Mouse (Mus musculus) heart, postnatal 10 days (tissue): ENCODE results near the gene Mettl27. TPM values are rescaled to one million over a fixed set of nuclear protein-coding genes. Genes with fewer than 3 reads are reported as not detected.
"Not testable (repeated sequence)": the region's sequence is repeated elsewhere in the genome, so short reads cannot be mapped to it uniquely, and the experiment has no call there.

Experiments used
- DNase-seq, 2 experiments: peaks; one replicate each; pipeline ENCODE4 v3.0.0; 2021
- intact Hi-C: fragments of 180-260 bp; cut with DNase I; formaldehyde crosslinking; loops from one replicate; pipeline ENCODE4 v1.15.1; 2025
- total RNA-seq, 2 experiments: library from RNA; stranded (reverse); gene quantifications; 2 replicates each; pipeline ENCODE4 v1.2.3; 2021

Mettl27 gene
- total RNA-seq, 2 experiments from 2014 or later, result 7.0 to 7.4 TPM

DNA sequence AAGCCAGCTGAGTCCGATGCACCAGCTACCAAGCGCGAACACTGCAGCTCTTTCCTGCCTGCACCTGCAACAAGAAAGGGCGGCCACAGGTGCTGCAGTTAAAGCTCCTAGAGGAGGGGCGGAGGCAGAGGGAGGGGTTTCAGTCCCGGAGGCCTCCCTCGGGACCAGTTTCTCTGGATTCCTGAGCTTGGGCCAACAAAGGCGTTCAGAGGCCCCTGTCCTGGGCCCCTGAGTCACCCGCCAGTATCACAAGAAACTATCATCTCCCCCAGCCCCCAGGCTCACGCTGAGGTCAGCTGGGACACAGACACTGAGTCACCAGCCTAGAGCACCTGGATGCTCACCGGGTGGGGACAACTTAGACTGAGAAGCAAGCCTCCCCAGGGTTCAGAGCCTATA, 14.7 kb downstream of the Mettl27 start, which contains the start of gene Cldn4:
Cldn4 (minus strand) TSS at position 78 of the 399 bp plus-strand sequence.
- DNase-seq, result no peak
- intact Hi-C loops, result no loop called here

DNA sequence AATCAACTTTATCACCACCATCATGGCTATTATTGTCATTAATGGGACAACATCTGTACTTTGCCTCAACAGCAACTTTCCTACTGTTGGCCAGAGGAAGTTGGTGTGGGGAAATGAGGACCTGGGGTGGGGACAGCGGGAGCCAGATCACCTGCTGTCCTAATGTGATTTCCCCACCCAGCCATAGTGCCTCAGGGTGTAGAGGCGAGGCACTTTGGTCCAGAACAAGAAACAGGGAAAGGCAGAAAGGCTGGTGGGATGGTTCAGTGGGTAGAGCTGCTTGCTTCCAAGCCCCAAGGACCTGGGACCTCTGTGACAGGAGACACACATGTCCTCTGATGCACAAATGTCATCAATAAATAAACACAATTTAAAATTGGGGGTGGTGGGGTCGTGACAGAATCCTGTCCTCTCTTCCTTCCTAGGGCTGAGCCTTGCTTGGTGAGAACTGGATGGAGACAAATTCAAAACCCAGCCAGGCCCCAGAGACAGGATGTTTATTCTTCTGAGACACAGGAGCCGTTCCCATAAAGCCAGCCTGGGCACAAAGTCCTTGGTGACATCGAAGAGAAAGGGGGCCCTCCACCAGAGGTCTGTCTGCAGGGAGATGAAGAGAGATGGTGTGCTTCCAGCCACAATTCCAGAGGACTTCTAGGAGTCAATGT, 15.4 kb downstream of the Mettl27 start:
- no peak for DNase-seq
- intact Hi-C loops, result no loop called here

DNA sequence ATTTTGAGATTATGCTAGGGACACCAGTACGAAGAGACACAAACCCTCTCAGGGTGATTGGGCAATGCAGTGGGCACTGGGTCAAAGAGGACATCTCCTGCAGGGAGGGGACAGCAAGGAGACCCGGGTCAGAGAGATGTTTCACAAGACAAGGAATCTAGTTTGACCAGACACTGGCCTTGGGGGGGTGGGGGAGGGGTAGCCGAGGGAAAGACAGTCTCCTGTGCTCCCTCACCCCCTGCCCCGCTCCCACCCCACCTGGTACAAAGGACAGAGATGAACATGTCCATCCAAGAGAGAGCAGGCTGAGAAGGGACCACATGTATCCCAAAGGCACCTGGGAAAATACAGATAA, 15.9 kb downstream of the Mettl27 start:
- intact Hi-C loops, result no loop called here
- no peak for DNase-seq

DNA sequence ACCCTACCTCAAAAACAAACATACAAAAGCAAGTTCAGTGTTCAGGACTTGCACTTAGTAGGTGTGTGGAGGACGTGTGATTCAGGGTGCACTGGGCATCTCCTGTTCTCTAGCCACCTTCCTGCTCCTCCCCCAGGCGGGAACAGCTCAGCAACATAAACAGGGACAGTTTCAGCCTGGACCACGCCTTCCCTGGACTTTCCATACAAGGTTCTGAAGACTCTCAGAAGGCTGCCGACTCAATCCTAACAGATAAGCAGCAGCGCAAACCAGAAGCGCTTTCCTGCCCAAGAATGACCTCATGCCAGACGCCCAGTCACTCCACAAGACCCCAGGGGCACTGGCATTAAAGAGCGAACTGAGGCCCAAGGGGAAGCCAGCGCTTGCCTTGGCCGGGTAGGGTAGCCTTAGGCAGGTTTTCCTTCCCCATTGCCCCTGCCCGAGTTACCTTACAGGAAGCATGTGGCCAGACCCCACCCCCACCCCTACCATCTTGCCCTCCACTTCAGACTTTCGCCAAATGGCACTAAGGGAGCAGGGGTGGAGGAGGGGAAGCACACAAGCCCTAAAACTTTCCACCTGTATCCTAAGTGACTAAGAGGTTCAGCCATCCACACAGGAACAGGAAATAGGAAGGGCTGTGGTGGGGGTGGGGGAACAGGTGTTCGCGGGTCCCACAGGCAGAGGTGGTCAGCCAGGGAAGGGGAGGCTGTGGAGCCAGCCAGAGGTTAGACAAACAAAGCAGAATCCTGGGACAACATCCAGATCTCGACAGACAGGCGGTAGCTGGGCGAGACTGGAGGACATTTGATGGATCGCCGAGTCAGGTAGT, 19.1 kb downstream of the Mettl27 start:
- intact Hi-C loops, result no loop called here
- peak; percentile 46 to 57 for DNase-seq

DNA sequence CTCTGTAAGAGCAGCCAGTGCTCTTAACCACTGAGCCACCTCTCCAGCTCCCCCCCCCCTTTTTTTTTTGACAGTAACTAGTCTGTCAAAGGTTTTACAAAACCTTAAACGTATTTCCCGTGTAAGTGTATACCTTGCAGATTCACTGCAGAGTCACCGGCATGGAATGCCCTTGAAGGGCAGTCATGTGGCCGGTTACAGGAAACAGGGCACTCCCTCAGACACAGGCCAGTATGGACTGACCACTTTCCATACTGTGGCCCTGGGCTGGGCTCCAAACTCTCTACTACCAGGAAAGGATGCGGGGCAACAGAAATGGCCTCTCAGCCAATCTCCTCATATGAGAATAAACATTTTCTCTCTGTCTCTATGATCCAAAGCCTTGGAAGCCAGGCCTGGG, 23.3 kb downstream of the Mettl27 start:
- no peak for DNase-seq
- intact Hi-C loops, result no loop called here

DNA sequence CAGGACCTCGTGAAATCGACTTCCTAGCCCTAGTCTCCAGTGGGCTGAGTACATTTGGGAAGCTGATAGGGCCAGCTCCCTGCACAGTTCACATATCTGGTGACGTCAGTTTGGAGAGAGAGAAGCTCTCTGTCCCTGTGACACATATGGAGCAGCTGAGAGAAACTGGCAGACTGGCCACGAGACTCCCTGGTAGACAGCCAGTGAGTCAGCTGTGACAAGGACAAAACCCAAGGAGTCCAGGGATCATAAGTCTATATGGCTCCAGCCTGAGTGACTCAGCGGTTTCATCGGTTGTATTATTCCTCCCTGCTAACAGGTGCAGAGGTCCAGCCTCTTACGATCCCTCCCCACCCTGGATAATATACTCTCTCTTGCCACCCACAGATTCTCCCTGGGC, 26.9 kb downstream of the Mettl27 start:
- peak; percentile 77 to 87 for DNase-seq
- intact Hi-C loops, result no loop called here

DNA sequence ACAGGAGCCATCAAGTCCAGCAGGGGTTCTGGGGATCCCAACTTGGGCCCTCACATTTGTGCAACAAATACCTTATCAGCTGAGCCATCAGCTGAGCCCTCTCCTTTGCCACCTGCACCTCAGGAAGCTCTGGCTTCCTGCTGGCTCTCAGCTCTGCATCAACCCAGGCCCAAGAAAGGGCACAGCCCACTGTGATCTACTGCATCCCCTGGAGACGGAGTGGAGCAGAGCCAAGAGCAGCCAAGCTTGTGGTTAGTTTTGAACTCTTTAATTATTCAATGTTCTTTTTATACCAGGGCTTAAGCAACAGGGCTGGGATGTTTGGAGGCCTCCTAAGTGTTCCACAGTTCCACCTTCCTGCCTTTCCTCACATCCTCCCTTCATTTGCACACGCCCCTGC, 28.3 kb downstream of the Mettl27 start:
- intact Hi-C loops, result no loop called here
- no peak for DNase-seq

DNA sequence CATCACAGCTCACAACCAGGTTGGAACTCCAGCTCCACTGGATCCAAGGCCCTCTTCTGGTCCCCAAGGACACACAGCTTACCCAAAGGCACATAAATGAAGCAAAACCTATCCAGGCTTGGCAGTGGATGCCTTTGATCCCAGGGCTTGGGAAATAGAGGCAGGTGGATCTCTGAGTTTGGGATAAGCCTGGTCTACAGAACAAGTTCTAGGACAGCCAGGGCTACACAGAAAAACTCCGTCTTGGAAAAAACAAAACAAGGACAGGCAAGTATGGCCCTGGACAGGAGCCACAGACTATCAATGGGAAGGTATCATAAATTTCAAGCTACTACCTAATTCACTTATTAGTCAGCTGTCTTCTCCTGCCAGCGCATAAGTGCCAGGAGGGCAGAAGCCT, 29.4 kb downstream of the Mettl27 start:
- intact Hi-C loops, result no loop called here

DNA sequence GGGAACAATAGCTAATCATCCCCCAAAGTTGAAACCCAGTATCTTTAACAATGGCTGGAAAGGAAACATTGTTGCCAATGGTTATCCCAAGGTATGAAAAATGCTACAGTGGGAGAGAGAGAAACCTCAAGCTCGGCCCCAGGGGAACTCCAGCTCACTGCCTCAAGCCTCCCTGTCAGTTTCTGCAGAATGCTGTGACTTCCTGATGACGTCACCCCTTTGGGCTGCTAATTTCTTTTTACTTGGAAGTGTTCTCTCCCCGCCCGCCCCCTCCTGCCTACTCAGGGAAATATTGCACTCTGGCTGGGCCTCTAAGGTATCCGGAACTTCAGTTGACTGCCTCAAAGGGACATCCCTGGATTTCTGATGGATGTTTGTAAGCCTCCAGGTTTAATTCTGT, 31.4 kb downstream of the Mettl27 start:
- peak; percentile 67 to 68 for DNase-seq
- intact Hi-C loops, result no loop called here

More for the DNA sequence above, 29.4 kb downstream of the Mettl27 start:
- no peak for DNase-seq

DNA sequence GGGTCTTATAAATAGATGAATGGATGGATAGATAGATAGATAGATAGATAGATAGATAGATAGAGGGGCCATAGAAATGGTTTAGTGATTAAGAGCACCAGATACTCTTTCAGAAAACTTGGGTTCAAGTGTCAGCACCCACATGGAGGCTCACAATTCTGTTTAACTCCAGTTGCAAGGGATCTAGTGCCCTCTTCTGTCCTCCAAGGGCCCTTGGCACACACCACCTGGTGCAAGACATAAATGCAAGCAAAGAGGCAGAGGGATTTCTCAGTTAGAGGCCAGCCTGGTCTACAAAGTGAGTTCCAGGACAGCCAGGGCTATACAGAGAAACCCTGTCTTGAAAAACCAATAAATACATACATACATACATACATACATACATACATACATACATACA, 32.5 kb downstream of the Mettl27 start:
- DNase-seq, result not testable (repeated sequence)

DNA sequence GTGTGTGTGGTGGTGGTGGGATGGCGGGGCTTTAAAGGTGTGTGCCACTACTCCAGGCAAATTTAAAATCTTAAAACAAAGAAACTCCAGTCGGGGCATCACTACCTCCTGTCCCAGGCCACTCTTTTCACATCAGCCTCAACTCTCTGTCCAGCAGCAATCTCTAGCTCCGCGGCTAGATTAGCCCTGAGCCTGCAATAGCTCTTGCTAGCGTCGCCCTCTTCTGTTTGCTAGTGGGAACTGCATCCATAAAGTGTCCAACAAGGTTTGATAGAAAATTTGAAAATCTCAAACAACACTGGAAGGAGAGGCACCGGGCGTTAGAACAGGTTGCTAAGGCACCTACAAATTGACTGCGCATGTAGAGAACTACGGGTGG, 33.3 kb downstream of the Mettl27 start:
- intact Hi-C loops, result loop anchor here (1.0 to 5.0 kb wide), 2 partner anchors 32 to 218 kb away; partner anchors contain the start of gene Eln
- peak; percentile 81 to 87 for DNase-seq

More for the DNA sequence above, 32.5 kb downstream of the Mettl27 start:
- intact Hi-C loops, result loop anchor here (1.0 to 5.0 kb wide), 2 partner anchors 31 to 217 kb away; partner anchors contain the start of gene Eln

DNA sequence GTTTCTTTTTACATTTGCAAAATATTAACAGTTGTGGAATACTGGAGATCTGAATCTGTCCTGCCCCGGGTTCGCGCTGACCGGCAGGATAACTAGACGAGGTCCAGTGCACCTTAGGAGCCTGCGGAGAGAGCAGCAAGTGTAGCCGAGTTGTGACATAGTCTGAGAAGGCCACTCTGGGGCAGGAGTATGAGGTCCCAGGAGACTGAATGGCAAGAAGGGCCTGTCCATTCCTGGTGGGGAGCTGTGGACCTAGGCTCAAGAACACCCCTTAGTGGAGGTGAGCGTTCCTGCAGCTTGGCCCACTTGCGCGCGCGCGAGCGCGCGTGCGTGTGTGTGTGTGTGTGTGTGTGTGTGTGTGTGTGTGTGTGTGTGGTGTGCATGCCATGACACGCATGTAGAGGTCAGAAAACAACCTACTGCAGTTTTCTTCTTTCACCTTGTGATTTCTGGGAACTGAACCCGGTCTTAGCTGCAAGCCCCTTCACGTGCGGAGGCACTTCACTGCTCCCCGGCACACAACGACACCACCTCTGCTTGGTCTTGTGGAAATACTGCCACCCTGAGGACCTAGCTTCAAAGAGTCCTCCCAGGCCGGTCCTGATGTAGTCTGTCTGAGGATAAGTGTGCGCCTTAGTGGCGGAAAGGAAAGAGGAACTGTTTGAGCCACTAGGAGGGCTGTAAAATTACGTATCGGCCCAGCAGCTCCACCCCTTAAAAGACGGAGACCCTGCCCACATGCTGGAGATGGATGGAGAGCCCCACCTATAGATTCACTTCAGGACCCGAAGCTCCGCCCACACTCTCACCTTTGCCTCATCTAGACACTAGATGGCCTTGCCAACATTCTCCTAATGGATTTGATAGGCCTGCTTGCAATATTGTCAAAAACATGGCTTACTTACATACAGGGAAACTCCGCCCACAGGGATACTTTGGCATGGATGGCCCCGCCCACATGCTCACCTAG, 34.0 kb downstream of the Mettl27 start:
- intact Hi-C loops, result loop anchor here (1.0 to 5.0 kb wide), 4 partner anchors 33 to 219 kb away; partner anchors contain the start of gene Eln
- DNase-seq, result peak in 1 of 2 experiments; percentile 56

DNA sequence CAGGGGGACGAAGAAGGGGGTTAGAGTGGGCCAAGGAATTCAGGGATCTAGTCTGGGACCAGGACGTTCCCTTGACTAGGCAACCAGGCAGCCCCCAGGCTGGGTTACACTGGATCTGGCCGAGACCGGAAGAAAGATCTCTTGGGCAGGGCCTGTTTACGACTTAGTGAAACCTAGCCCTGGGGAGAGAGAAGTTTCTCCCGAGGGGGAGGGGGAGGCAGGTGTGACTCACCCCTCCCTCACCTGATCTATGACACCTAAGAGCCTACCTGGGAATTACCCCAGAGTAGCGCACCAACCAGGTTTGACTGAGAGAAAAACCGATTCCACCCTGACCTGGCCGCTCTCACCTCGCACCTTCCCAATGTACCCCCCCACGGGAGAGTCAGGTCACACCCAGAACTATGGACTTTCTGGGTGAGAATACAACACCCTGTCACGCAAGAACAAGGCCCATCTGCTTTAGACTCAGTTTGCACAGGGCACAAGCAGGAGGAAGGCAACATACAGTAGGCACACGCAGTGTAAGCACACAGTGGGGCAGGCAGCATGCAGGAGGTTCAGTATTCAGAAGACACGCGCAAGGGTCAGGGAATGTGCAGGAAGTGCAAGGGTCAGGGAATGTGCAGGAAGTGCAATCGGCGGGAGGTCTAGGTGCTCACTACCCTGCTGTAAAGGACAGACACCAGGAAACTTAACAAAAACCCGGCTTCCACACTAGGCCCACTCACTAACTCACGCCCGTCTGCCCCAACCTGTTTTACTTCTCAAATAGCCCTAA, 35.2 kb downstream of the Mettl27 start:
- no peak for DNase-seq
- intact Hi-C loops, result loop anchor here (2.0 to 5.0 kb wide), 2 partner anchors 51 to 220 kb away; partner anchors contain the start of gene Eln

DNA sequence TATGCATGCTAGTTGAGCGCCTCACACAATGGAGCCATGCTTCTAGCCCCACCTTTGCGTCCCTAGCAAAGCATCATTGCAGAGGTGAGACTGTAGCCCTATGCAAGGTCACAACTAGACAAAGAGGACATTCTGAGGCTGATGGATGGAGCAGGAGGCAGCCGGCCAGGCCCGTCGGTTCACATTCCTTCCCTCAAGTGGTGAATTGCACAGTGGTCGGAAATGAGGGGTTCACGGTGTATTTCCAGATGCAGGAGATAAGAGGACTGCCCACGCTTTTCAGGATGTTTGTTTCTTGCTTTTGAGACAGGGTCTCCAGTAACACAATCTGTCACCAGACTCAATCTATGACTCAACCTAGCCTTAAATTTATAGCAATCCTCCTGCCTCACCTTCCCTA, 38.5 kb downstream of the Mettl27 start:
- intact Hi-C loops, result no loop called here
- no peak for DNase-seq

DNA sequence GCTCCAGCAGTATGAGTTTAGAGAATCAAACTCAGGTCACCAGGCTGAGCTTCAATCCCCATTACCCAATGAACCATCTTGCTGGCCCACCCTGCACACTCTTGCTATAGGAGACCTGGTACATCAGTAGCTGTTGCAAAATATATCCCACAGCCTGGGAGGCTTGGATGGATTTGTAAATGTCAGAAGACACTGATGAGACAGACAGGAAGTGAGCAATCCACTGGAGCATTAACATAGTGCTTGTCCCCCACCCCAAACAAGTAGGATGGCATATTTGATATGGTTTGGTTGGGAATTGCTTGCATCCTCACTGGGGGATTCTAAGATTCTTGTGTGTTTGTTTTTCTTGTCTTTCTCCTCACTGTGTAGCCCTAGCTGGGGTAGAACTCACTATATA, 40.9 kb downstream of the Mettl27 start:
- intact Hi-C loops, result no loop called here

DNA sequence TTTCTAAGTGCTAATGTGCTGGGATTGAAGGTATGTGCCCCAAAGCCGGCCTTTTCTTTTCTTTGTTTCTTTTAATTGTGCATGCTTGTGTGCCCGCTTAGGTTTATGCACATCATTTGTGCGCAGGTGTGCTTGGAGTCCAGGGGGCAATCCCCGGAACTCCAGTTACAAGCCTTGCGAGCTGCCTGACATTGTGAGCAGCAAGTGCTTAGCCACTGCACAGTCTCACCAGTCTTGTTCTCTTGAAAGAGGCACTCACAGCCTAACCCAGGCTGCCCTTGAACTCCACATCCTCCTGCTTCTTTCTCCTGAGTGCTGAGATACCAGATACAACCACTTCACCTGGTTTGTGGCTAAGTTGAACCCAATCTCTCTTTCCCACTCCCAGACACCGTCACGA, 41.4 kb downstream of the Mettl27 start:
- no peak for DNase-seq
- intact Hi-C loops, result no loop called here

More for the DNA sequence above, 40.9 kb downstream of the Mettl27 start:
- DNase-seq, result no peak

DNA sequence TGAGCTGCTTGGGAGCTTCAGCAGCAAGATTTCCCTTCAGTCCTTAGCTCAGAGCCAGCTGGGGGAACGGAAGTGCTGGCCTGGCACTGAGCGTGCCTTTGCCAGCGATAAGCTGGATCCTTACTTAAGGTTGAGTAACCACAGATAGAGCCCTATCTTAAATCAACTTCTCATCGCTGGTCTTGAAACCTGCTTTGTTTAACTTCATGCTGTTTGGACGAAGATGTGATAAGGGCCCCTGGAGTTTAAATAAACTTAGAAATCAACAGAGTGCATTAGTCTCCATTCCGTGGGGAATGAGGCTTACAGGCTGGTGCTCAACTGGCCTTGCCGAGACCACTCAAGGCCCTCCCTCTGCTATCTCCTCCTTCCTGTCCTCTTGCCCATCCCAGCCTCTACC, 42.1 kb downstream of the Mettl27 start:
- DNase-seq, result no peak
- intact Hi-C loops, result no loop called here

DNA sequence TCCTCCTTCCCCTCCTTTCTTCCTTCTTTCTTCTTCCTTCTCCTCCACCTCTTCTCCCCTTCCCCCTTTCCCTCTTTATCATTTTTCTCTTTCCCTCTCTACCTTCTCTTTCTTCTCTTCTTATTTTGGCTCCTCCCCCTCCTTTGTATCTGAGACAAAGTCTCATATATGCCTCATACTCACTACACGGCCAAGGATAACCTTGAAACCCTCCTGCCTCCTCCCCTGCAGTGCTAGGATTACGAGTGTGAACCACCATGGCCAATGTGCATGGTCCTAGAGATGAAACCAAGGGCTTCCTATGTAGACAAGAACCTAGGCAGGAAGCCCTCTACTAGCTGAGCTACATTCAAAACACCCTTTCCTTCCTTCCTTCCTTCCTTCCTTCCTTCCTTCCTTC, 42.8 kb downstream of the Mettl27 start:
- intact Hi-C loops, result no loop called here
- no peak for DNase-seq

DNA sequence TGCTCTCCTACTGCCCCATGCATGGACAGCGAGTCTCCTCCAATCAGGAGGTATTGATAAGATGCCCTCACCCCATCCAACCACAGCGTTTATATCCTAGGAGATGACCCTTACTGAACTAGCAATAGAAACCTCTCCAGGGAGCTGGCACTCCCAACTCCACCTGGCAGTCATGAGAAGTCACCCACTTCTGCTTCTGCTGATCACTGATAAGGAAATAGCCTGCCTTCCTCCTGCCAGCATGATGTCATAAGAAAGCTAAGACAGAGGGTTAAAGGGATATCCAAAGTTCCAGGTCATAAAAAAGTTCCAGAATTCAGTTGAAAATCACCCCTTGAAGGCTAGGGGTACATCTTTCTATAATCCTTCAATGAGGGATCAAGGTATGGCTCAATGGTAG, 44.0 kb downstream of the Mettl27 start:
- no peak for DNase-seq
- intact Hi-C loops, result no loop called here
